Mouse (Mus musculus) midbrain, embryonic 13.5 days (tissue): Measurements from ENCODE around the gene Gm5148. TPM values are rescaled to one million over a fixed set of nuclear protein-coding genes. Genes with fewer than 3 reads are reported as not detected.

ENCODE experiments used
- ATAC-seq: fragments of 200-750 bp; cut with Nextera tagmentation; 2 replicates; pipeline ENCODE4 v1.8.0; 2017; ENCODE audit warnings: mild to moderate bottlenecking, moderate TSS enrichment, moderate library complexity
- H3K27ac ChIP-seq: fragments of 300-500 bp; sonication (generic); 2 replicates; pipeline ENCODE4 v1.5.1; 2015; ENCODE audit warnings: inconsistent platforms, mild to moderate bottlenecking, moderate library complexity
- H3K27me3 ChIP-seq: fragments of 300-500 bp; sonication (generic); 2 replicates; pipeline ENCODE4 v1.6.1; 2015; ENCODE audit warnings: mild to moderate bottlenecking, inconsistent platforms
- H3K36me3 ChIP-seq: fragments of 300-500 bp; sonication (generic); 2 replicates; pipeline ENCODE4 v1.6.1; 2015; ENCODE audit warnings: mild to moderate bottlenecking, inconsistent platforms
- H3K4me1 ChIP-seq: fragments of 300-500 bp; sonication (generic); replicated peaks from 2 replicates; pipeline ENCODE4 v1.6.1; 2015; ENCODE audit warnings: inconsistent platforms
- H3K4me2 ChIP-seq: fragments of 300-500 bp; sonication (generic); replicated peaks from 2 replicates; pipeline ENCODE4 v1.6.1; 2015; ENCODE audit warnings: moderate library complexity, mild to moderate bottlenecking, inconsistent platforms
- H3K4me3 ChIP-seq: fragments of 300-500 bp; sonication (generic); replicated peaks from 2 replicates; pipeline ENCODE4 v1.5.1; 2015; ENCODE audit warnings: mild to moderate bottlenecking, inconsistent platforms
- H3K9ac ChIP-seq: fragments of 300-500 bp; sonication (generic); replicated peaks from 2 replicates; pipeline ENCODE4 v1.6.1; 2015; ENCODE audit warnings: mild to moderate bottlenecking, inconsistent platforms
- H3K9me3 ChIP-seq: fragments of 300-500 bp; sonication (generic); 2 replicates; pipeline ENCODE4 v1.6.1; 2016; ENCODE audit warnings: mild to moderate bottlenecking, inconsistent platforms
- WGBS: fragments of 180-500 bp; shearing (Covaris S2); methylation state at CpG from one replicate; pipeline ENCODE4 v1.1.7; 2015; 5-methylcytosine and 5-hydroxymethylcytosine counted together
- polyA plus RNA-seq: library from polyadenylated mRNA; unstranded; fragments of >200 nt; fragmentation: Nextera tagmentation; extraction: Ambion mirVana; gene quantifications from 2 replicates; pipeline ENCODE4 v1.2.1, GENCODE M21; 2015

Gene Gm5148
- polyA plus RNA-seq, 1 experiment from 2014 or later = 6.0 TPM

DNA sequence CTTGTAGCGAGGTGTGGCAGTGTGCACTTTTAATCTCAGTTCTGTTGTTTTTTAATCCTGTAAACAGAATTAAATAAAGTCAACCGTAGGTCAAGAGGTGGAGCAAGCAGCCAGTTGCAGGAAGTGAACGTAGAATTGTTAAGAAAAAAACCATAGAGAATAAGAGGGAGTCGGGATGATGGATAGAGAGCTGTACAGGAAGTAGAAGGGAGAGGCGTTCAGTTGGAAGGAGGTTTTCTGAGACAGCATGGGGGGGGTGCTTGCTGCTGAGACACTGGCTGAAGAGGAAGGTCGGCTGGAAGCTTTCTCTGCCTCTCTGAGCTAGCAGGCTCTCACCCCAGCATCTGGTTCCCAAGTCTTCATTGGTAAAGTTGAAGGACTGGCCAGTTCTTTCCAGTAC lies 10.9 kb upstream of the Gm5148 start:
- Histone ChIP-seq H3K4me2 (no peak overlapping the region), H3K4me1 (peaks cover 3% of the 10 kb centered on the region; the same call in 1 of the 2 replicates), H3K27ac (no peak overlapping the region), H3K27me3 (no peaks in the 10 kb centered on the region), H3K9ac (no peak overlapping the region), H3K36me3 (no peaks in the 10 kb centered on the region), H3K4me3 (no peak overlapping the region), H3K9me3 (no peaks in the 10 kb centered on the region)
- ATAC-seq = no peak
- WGBS = 87% methylated on average over 6 of the region's 6 CpGs

DNA sequence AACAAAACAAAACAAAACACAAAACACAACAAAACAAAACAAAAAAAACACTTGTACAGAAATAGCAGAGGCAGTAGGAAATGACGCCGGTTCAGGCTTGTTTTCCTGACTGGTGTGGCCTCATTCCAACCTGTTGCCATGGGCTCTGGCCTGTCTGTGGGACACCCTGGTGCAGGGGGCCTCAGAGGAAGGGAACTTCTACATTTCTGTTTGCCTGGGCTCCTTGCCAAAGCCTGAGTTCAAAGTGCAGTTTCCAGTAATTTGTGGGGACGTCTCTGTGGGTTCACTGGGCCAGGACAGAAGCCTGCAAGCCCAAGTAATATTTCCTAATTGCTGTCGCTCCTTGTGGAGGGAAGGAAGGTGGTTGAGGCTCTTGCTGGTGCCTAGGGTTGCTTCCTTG lies 4.9 kb upstream of the Gm5148 start:
- Histone ChIP-seq H3K4me2 (no peak overlapping the region), H3K27ac (no peak overlapping the region), H3K4me1 (0 out of 2 replicates have a peak, but pooled peaks cover 7% of the 10 kb centered on the region), H3K4me3 (no peak overlapping the region), H3K9me3 (no peaks in the 10 kb centered on the region), H3K27me3 (peaks cover 15% of the 10 kb centered on the region; the same call in 1 of the 2 replicates), H3K36me3 (no peaks in the 10 kb centered on the region), H3K9ac (no peak overlapping the region)
- 35% methylated on average over 4 of the region's 4 CpGs for WGBS
- no peak for ATAC-seq

GRCm38 (mm10) chr3:37728112-37729100 lies 4.1 kb upstream of the Gm5148 start:
- Histone ChIP-seq H3K4me2 (no peak overlapping the region), H3K4me3 (no peak overlapping the region), H3K27ac (no peak overlapping the region), H3K9ac (no peak overlapping the region), H3K36me3 (no peaks in the 10 kb centered on the region), H3K4me1 (peaks cover 13% of the 10 kb centered on the region), H3K9me3 (no peaks in the 10 kb centered on the region), H3K27me3 (peaks cover 15% of the 10 kb centered on the region; the same call in 1 of the 2 replicates)
- WGBS = 86% methylated on average over 9 of the region's 9 CpGs
- no peak for ATAC-seq

DNA sequence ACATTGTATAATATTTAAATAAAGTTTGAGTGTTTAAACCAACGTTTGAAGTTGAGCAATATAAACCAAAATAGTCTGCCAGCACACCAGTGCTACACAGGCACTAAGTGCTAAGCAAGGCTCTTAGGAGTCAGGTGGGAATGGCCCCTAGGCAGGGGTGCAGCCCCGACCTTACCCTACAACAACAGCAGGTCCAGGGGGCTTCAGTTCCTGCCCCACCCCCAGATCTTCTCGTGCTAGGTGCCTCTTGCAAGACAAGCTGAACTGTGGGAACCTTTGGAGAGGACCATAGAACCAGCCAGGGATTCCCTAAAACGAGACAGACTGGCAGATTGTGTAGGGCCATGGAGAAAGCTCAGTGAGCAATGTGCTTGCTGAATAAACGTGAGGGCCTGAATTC lies 3.1 kb upstream of the Gm5148 start:
- H3K9ac ChIP-seq = no peak overlapping the region
- peaks cover 15% of the 10 kb centered on the region; the same call in 1 of the 2 replicates for H3K27me3 ChIP-seq
- H3K36me3 ChIP-seq = no peaks in the 10 kb centered on the region
- peaks cover 24% of the 10 kb centered on the region for H3K4me1 ChIP-seq
- H3K27ac ChIP-seq = no peak overlapping the region
- no peaks in the 10 kb centered on the region for H3K9me3 ChIP-seq
- ATAC-seq = no peak
- no peak overlapping the region for H3K4me2 ChIP-seq
- 79% methylated on average over 5 of the region's 5 CpGs for WGBS
- no peak overlapping the region for H3K4me3 ChIP-seq

- Histone ChIP-seq H3K36me3 (no peaks in the 10 kb centered on the region), H3K27me3 (peaks cover 18% of the 10 kb centered on the region; the same call in 1 of the 2 replicates), H3K9me3 (no peaks in the 10 kb centered on the region), H3K4me1 (peaks cover 24% of the 10 kb centered on the region), H3K27ac (no peak overlapping the region), H3K9ac (no peak overlapping the region), H3K4me3 (no peak overlapping the region), H3K4me2 (no peak overlapping the region)
- 89% methylated on average over 4 of the region's 4 CpGs for WGBS
- no peak for ATAC-seq
Observed at GRCm38 (mm10) chr3:37726501-37727140, 2.3 kb upstream of the Gm5148 start.

GRCm38 (mm10) chr3:37724946-37725735 lies 851 bp upstream of the Gm5148 start:
- Histone ChIP-seq H3K27me3 (peaks cover 18% of the 10 kb centered on the region; the same call in 1 of the 2 replicates), H3K9me3 (no peaks in the 10 kb centered on the region), H3K4me3 (no peak overlapping the region), H3K9ac (no peak overlapping the region), H3K4me2 (peak overlapping the region; percentile 75), H3K4me1 (peaks cover 24% of the 10 kb centered on the region), H3K36me3 (no peaks in the 10 kb centered on the region), H3K27ac (peak overlapping the region; percentile 68; the same call in 1 of the 2 replicates)
- 89% methylated on average over 6 of the region's 6 CpGs for WGBS
- no peak for ATAC-seq

DNA sequence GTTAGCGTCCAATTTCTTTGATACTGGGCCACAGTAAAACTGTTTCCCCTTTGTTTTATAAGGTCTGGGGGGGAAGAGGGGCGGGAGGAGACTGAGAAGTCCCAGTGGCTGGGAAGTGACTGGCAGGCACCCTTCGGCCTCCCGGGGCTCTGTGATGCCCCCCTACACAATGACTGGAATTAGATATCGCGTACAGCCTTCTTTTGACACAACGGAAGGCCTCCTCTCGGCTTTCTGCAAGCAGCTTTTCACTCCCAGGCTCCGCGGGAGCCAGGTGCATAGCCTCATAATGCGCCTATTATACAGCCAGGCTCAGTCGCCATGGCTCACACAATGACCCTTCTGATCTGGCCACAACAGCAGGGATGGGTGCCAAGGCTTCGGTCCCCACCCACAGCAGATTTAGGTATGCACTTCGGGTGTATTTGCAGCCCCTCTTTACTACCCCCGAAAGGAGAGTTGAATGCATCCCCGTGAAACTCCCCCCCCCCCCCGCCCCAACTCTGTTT lies 574 bp downstream of the Gm5148 start:
- peak overlapping the region; percentile 68 for H3K27ac ChIP-seq
- H3K4me3 ChIP-seq = peak overlapping the region; percentile 48
- WGBS = under 1% methylated on average over 16 of the region's 17 CpGs
- H3K4me1 ChIP-seq = peaks cover 20% of the 10 kb centered on the region
- ATAC-seq = peak; percentile 82
- peak overlapping the region; percentile 70 for H3K9ac ChIP-seq
- no peaks in the 10 kb centered on the region for H3K9me3 ChIP-seq
- peaks cover 18% of the 10 kb centered on the region; the same call in 1 of the 2 replicates for H3K27me3 ChIP-seq
- H3K4me2 ChIP-seq = peak overlapping the region; percentile 75
- H3K36me3 ChIP-seq = no peaks in the 10 kb centered on the region

DNA sequence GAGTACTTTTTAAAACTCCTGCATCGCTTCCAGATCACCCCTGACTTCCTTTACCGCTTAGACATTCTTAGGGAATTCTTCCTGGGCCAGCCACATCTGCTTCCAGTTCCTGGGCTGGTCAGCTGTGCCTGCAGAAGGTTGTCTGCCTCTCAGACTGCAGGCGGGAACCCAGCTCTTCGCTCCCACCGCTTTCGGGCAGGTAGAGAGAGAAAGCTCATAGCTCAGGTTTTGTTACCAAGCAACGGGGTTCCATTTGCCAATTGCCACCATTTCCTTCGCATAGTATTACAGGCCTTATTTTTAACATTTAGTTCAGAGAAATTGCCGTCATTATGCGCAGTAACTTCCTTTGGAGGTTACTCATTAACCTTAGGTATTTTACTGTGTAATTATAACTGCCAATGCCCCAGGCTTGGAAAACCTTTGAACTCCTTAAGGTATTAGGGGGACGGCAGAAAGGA lies 1.2 kb downstream of the Gm5148 start:
- Histone ChIP-seq H3K4me2 (peak overlapping the region; percentile 75), H3K27me3 (peaks cover 18% of the 10 kb centered on the region; the same call in 1 of the 2 replicates), H3K9me3 (no peaks in the 10 kb centered on the region), H3K4me1 (peaks cover 20% of the 10 kb centered on the region), H3K36me3 (no peaks in the 10 kb centered on the region), H3K9ac (peak overlapping the region; percentile 70), H3K4me3 (peak overlapping the region; percentile 48), H3K27ac (peak overlapping the region; percentile 68)
- 10% methylated on average over 11 of the region's 11 CpGs for WGBS
- ATAC-seq = peak; percentile 34; the same call in 1 of the 2 replicates

- Histone ChIP-seq H3K4me2 (peak overlapping the region; percentile 75), H3K27me3 (peaks cover 18% of the 10 kb centered on the region; the same call in 1 of the 2 replicates), H3K9ac (peak overlapping the region; percentile 70; the same call in 1 of the 2 replicates), H3K4me1 (peaks cover 20% of the 10 kb centered on the region), H3K36me3 (no peaks in the 10 kb centered on the region), H3K27ac (peak overlapping the region; percentile 68), H3K4me3 (peak overlapping the region; percentile 48), H3K9me3 (no peaks in the 10 kb centered on the region)
- 51% methylated on average over 12 of the region's 12 CpGs for WGBS
- no peak for ATAC-seq
Observed at GRCm38 (mm10) chr3:37722487-37723060, 1.7 kb downstream of the Gm5148 start.

GRCm38 (mm10) chr3:37716992-37717391 lies 7.3 kb downstream of the Gm5148 start:
- Histone ChIP-seq H3K27me3 (0 out of 2 replicates have a peak, but pooled peaks cover 3% of the 10 kb centered on the region), H3K36me3 (no peaks in the 10 kb centered on the region), H3K9ac (no peak overlapping the region), H3K4me2 (no peak overlapping the region), H3K4me3 (no peak overlapping the region), H3K9me3 (no peaks in the 10 kb centered on the region), H3K27ac (no peak overlapping the region), H3K4me1 (no peaks in the 10 kb centered on the region; the same call in 1 of the 2 replicates)
- WGBS = 86% methylated on average over 2 of the region's 2 CpGs
- ATAC-seq = no peak

DNA sequence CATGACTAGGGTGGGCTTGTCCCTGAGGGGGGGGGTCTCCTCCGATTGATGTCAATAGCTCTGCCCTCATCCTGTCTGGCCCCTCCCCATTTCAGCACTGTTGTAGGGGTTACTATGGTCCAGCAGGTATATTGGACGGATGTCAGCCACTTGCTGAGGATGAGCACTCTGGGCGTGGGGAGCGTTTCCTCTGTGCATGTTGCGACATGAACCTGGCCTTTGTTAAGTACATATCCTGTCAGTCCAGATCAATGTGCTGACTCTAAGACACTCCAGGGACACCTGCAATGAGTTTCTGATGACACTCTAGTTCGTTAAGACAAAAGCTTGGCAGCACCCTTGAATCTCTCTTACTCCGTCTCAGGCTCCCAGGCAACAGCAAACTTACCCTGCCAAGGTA lies 8.6 kb downstream of the Gm5148 start:
- Histone ChIP-seq H3K9ac (no peak overlapping the region), H3K36me3 (no peaks in the 10 kb centered on the region), H3K4me2 (no peak overlapping the region), H3K27me3 (no peaks in the 10 kb centered on the region), H3K9me3 (no peaks in the 10 kb centered on the region), H3K27ac (no peak overlapping the region), H3K4me1 (no peaks in the 10 kb centered on the region; the same call in 1 of the 2 replicates), H3K4me3 (no peak overlapping the region)
- 90% methylated on average over 7 of the region's 7 CpGs for WGBS
- no peak for ATAC-seq
